Mouse (Mus musculus): ENCODE measurements at regions not wholly inside any gene's neighbourhood (a gene's known extent, or its start where the extent isn't known, plus 50 kb on each side); places are given as distances from the start of the nearest gene placed in this dataset.

GRCm38 (mm10) chr2:106318695-106319266, 315.4 kb upstream of the Dnajc24 start:
- DNase-seq, result no peak

GRCm38 (mm10) chr2:106346781-106347180, 343.4 kb upstream of the Dnajc24 start:
- no peak for DNase-seq

- no peak for DNase-seq
Observed at GRCm38 (mm10) chr2:106347249-106347648, 343.9 kb upstream of the Dnajc24 start.

GRCm38 (mm10) chr2:106355565-106355964, 337.5 kb upstream of the Mpped2 start:
- no peak for DNase-seq

GRCm38 (mm10) chr2:106355984-106356547, 337.0 kb upstream of the Mpped2 start:
- DNase-seq, result no peak

- DNase-seq, result no peak
Observed at GRCm38 (mm10) chr2:106368641-106369040, 324.4 kb upstream of the Mpped2 start.

GRCm38 (mm10) chr2:106383415-106384285, 309.4 kb upstream of the Mpped2 start:
- DNase-seq, result no peak

GRCm38 (mm10) chr2:106384286-106384595, 308.8 kb upstream of the Mpped2 start:
- DNase-seq, result no peak

GRCm38 (mm10) chr2:106384842-106385241, 308.2 kb upstream of the Mpped2 start:
- DNase-seq, result no peak

GRCm38 (mm10) chr2:106412158-106412557, 280.9 kb upstream of the Mpped2 start:
- no peak for DNase-seq

- DNase-seq, result no peak
Observed at GRCm38 (mm10) chr2:106415474-106416019, 277.5 kb upstream of the Mpped2 start.

- DNase-seq, result no peak
Observed at GRCm38 (mm10) chr2:106418181-106418580, 274.9 kb upstream of the Mpped2 start.

- DNase-seq, result no peak
Observed at GRCm38 (mm10) chr2:106424974-106425373, 268.1 kb upstream of the Mpped2 start.

GRCm38 (mm10) chr2:106425451-106425881, 267.6 kb upstream of the Mpped2 start:
- DNase-seq, result no peak

GRCm38 (mm10) chr2:106426010-106426409, 267.1 kb upstream of the Mpped2 start:
- DNase-seq, result no peak

- DNase-seq, result no peak
Observed at GRCm38 (mm10) chr2:106427237-106427636, 265.8 kb upstream of the Mpped2 start.

- no peak for DNase-seq
Observed at GRCm38 (mm10) chr2:106428909-106429308, 264.2 kb upstream of the Mpped2 start.

- no peak for DNase-seq
Observed at GRCm38 (mm10) chr2:106431141-106431540, 261.9 kb upstream of the Mpped2 start.

- no peak for DNase-seq
Observed at GRCm38 (mm10) chr2:106431637-106432199, 261.4 kb upstream of the Mpped2 start.

- DNase-seq, result no peak
Observed at GRCm38 (mm10) chr2:106436136-106436535, 256.9 kb upstream of the Mpped2 start.

- no peak for DNase-seq
Observed at GRCm38 (mm10) chr2:106454310-106454974, 238.6 kb upstream of the Mpped2 start.

GRCm38 (mm10) chr2:106455039-106455438, 238.0 kb upstream of the Mpped2 start:
- no peak for DNase-seq

Data from gastrocnemius, postnatal 25 days (tissue).